Comparison of ENCODE assay signal across 9 mouse cellular contexts in genomic region chr17:83937576-83937975, GRCm38 (mm10).
A peak's percentile ranks its signal among the peaks of the same experiment; 100 is the strongest.
DNase-seq lines count a peak whose midpoint lies in the region; ATAC-seq and TF ChIP-seq lines count a peak whose summit lies in the region.
"Had no signal": no experiment of that assay in that cellular context is flagged by ENCODE, and none has a peak within 500 bp of the region (broad histone marks: within the 10 kb centered on the region; RNA-seq: fewer than 3 reads in every experiment).

No protein-coding gene starts in this region.

- peak; percentile 37 for DNase-seq in embryo, embryonic 9.5 days (ENCODE audit: extremely low spot score)
- DNase-seq in heart, postnatal 4 days, result peak; percentile 73
- DNase-seq in left cerebral cortex, postnatal 25 days (ENCODE audit: low spot score in 2 of 2), result peak; percentile 45 to 58
- no peak for DNase-seq in thymus, adult 2 months
- DNase-seq in T-cell, adult 2 months (ENCODE audit: low spot score), result no peak

- no peaks in the 10 kb centered on the region for H3K9me3 ChIP-seq in intestine, embryonic 16.5 days (ENCODE audit: control insufficient read depth, low read length)
- H3K9me3 ChIP-seq in intestine, postnatal 0 days (ENCODE audit: control insufficient read depth), result no peaks in the 10 kb centered on the region

- no peaks in the 10 kb centered on the region for H3K27me3 ChIP-seq in intestine, embryonic 16.5 days (replicated peaks; ENCODE audit: control insufficient read depth, insufficient read depth, low read length)
- no peaks in the 10 kb centered on the region for H3K27me3 ChIP-seq in intestine, postnatal 0 days (replicated peaks; ENCODE audit: control insufficient read depth, insufficient read depth, low read length)
- H3K27me3 ChIP-seq in thymus, adult 2 months (ENCODE audit: control insufficient read depth, insufficient read depth, low read length), result no peaks in the 10 kb centered on the region

- 0 out of 2 replicates have a peak, but pooled peaks have one; percentile 32 for ATAC-seq in intestine, embryonic 16.5 days
- ATAC-seq in intestine, postnatal 0 days, result no peak
- ATAC-seq in megakaryocyte-erythroid progenitor cell, adult 5-6 weeks (replicated peaks; ENCODE audit: low FRiP score, low TSS enrichment, poor library complexity, severe bottlenecking), result no peak

- H3K4me1 ChIP-seq in intestine, embryonic 16.5 days (ENCODE audit: control insufficient read depth, insufficient read depth, low read length), result peaks cover 17% of the 10 kb centered on the region
- H3K4me1 ChIP-seq in intestine, postnatal 0 days (replicated peaks; ENCODE audit: control insufficient read depth, insufficient read depth, low read length), result peaks cover 7% of the 10 kb centered on the region; the same call in 1 of the 2 replicates
- H3K4me1 ChIP-seq in thymus, adult 2 months (replicated peaks; ENCODE audit: control insufficient read depth, insufficient read depth, low read length), result peaks cover 24% of the 10 kb centered on the region

- H3K9ac ChIP-seq in intestine, embryonic 16.5 days (ENCODE audit: low read depth, low read length), result peak overlapping the region; percentile 25; the same call in 1 of the 2 replicates
- H3K9ac ChIP-seq in intestine, postnatal 0 days (ENCODE audit: low read depth, low read length), result no peak overlapping the region

- 37% methylated on average over 10 of the region's 10 CpGs for WGBS in intestine, embryonic 16.5 days
- WGBS in intestine, postnatal 0 days, result 51% methylated on average over 10 of the region's 10 CpGs
- WGBS in thymus, adult 2 months, result 91% methylated on average over 10 of the region's 10 CpGs

- TF ChIP-seq CTCF in intestine, postnatal 0 days (IDR thresholded peaks at IDR 0.05; ENCODE audit: low read depth), result no peak
- TF ChIP-seq CTCF in thymus, adult 2 months (IDR thresholded peaks at IDR 0.05; ENCODE audit: borderline replicate concordance, control insufficient read depth, extremely low read depth, insufficient read depth, low read length, poor library complexity), result no peak

- H3K4me2 ChIP-seq in intestine, embryonic 16.5 days (ENCODE audit: low read depth, low read length), result no peak overlapping the region
- no peak overlapping the region for H3K4me2 ChIP-seq in intestine, postnatal 0 days (replicated peaks; ENCODE audit: low read depth)

- no peak overlapping the region for H3K4me3 ChIP-seq in intestine, embryonic 16.5 days (ENCODE audit: low read length)
- no peak overlapping the region for H3K4me3 ChIP-seq in intestine, postnatal 0 days (ENCODE audit: low read depth, low read length)
- no peak overlapping the region for H3K4me3 ChIP-seq in thymus, adult 2 months (ENCODE audit: control insufficient read depth, insufficient read depth, low read length)
- H3K4me3 ChIP-seq: erythroblast, embryonic 14.5 days had no signal

- no peaks in the 10 kb centered on the region for H3K36me3 ChIP-seq in intestine, embryonic 16.5 days (ENCODE audit: control insufficient read depth, insufficient read depth, low read length)
- no peaks in the 10 kb centered on the region for H3K36me3 ChIP-seq in intestine, postnatal 0 days (ENCODE audit: control insufficient read depth, insufficient read depth)
- H3K36me3 ChIP-seq in thymus, adult 2 months (ENCODE audit: control insufficient read depth, insufficient read depth, low read length), result no peaks in the 10 kb centered on the region

- intact Hi-C loops in left cerebral cortex, postnatal 25 days (cut with DNase I), result no loop called here

- no peak overlapping the region for H3K27ac ChIP-seq in intestine, embryonic 16.5 days (ENCODE audit: low read length)
- H3K27ac ChIP-seq in intestine, postnatal 0 days (ENCODE audit: low read depth, low read length), result no peak overlapping the region
- H3K27ac ChIP-seq in thymus, adult 2 months (ENCODE audit: control insufficient read depth, insufficient read depth, low read length), result no peak overlapping the region

- TF ChIP-seq POLR2A in thymus, adult 2 months (IDR thresholded peaks at IDR 0.05; ENCODE audit: control insufficient read depth, extremely low read depth, insufficient read depth, low read length, poor library complexity), result no peak

Comparison
In these comparisons a context has a peak if more than half of its experiments do, and no peak if none do; other contexts are left out.
1. DNase-seq: peak in embryo, embryonic 9.5 days (single experiment), heart, postnatal 4 days (single experiment) and left cerebral cortex, postnatal 25 days (2 of 2); none in thymus, adult 2 months (single experiment) and T-cell, adult 2 months (single experiment).